Mouse (Mus musculus): ENCODE results near the gene Slc25a21. TPM values are rescaled to one million over a fixed set of nuclear protein-coding genes. Genes with fewer than 3 reads are reported as not detected.
A peak's percentile ranks its signal among the peaks of the same experiment; 100 is the strongest.

The Slc25a21 gene
- polyA plus RNA-seq, 1 experiment from 2014 or later: 0.27 TPM

DNA sequence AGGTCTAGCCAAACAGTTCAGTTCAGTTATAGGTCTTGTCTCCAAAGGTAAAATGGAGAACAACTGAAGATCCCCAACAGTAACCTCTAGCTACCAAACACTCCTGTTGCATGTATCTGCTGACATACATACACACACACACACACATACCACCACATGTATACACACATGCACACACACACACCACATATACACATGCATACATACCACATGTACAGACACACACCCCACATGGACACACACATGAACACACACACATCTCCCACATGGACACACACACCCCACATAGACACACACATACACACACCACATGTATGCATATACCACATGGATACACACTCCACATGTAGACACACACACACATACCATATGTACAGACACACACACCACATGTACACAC, 997 bp upstream of the Slc25a21 start:
- Histone ChIP-seq H3K27ac (replicated peaks in 1 of 2; ENCODE audit: control insufficient read depth in 1 of 2, insufficient read depth in 1 of 2, low read depth in 2 of 2, low read length in 2 of 2) (no peak overlapping the region), H3K4me3 (ENCODE audit: control insufficient read depth in 1 of 2, insufficient read depth in 1 of 2, low read depth in 1 of 2, low read length in 2 of 2) (no peak overlapping the region), H3K9me3 (ENCODE audit: control insufficient read depth, low read length) (no peaks in the 10 kb centered on the region), H3K36me3 (ENCODE audit: control insufficient read depth, insufficient read depth, low read length) (no peaks in the 10 kb centered on the region), H3K9ac (ENCODE audit: low read length) (no peak overlapping the region), H3K4me1 (ENCODE audit: control insufficient read depth in 2 of 2, insufficient read depth in 2 of 2, low read length in 2 of 2) (peaks cover 0 to 3% of the 10 kb centered on the region in 2 experiments; a peak in 1 of 4 replicates), H3K27me3 (ENCODE audit: control insufficient read depth, insufficient read depth, low read length) (peaks cover 7% of the 10 kb centered on the region; the same call in 1 of the 2 replicates), H3K4me2 (ENCODE audit: low read length) (no peak overlapping the region)
- ATAC-seq (ENCODE audit: insufficient number of reproducible peaks, insufficient read depth, low FRiP score, low read depth): peak; percentile 31; the same call in 1 of the 2 replicates

DNA sequence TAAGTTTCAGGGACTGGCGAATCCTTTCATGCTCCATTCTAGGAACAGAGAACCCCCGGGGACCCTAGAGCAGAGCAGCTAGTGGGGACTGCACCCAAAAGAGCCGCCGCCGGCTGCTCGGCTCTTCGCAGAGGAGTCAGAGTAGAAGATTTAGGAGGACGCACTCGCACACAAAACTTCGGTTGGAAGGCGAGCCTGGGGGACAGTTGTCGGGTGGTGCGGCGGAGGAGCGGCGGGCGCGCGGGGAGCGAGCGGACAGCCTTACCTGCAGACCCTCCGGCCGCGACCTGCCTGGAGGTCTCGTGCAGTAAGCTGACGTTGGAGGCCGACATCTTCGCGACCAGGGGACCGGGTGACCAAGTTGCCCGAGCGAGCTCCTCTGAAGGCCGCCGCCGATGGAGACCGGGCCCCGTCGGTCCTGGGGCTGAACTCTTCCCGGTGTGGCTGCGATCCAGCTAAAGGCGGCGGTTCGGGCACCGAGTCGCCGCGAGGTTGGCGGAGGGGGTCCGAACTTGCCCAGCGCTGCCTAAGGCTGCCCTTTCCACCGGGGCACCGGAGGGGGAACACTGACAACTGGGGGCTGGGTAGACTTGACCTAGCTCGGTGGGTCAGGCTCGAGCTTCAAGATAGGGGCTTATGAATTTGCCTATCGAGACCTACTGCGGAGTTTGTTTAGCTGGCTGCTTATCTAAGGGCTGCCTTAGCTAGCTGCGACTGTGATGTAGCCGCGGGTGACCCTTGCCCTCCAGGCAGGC, 487 bp downstream of the Slc25a21 start:
- Histone ChIP-seq H3K27me3 (ENCODE audit: control insufficient read depth, insufficient read depth, low read length) (peaks cover 7% of the 10 kb centered on the region; the same call in 1 of the 2 replicates), H3K4me3 (ENCODE audit: control insufficient read depth in 1 of 2, insufficient read depth in 1 of 2, low read depth in 1 of 2, low read length in 2 of 2) (peak overlapping the region; percentile 61 to 67), H3K9ac (ENCODE audit: low read length) (peak overlapping the region; percentile 68), H3K27ac (replicated peaks in 1 of 2; ENCODE audit: control insufficient read depth in 1 of 2, insufficient read depth in 1 of 2, low read depth in 2 of 2, low read length in 2 of 2) (no peak overlapping the region), H3K9me3 (ENCODE audit: control insufficient read depth, low read length) (no peaks in the 10 kb centered on the region), H3K4me2 (ENCODE audit: low read length) (peak overlapping the region; percentile 90), H3K36me3 (ENCODE audit: control insufficient read depth, insufficient read depth, low read length) (no peaks in the 10 kb centered on the region), H3K4me1 (ENCODE audit: control insufficient read depth in 2 of 2, insufficient read depth in 2 of 2, low read length in 2 of 2) (peaks cover 0 to 3% of the 10 kb centered on the region in 2 experiments; a peak in 1 of 4 replicates)
- ATAC-seq (ENCODE audit: insufficient number of reproducible peaks, insufficient read depth, low FRiP score, low read depth): no peak
- WGBS: 2% methylated on average over 59 of the region's 59 CpGs

DNA sequence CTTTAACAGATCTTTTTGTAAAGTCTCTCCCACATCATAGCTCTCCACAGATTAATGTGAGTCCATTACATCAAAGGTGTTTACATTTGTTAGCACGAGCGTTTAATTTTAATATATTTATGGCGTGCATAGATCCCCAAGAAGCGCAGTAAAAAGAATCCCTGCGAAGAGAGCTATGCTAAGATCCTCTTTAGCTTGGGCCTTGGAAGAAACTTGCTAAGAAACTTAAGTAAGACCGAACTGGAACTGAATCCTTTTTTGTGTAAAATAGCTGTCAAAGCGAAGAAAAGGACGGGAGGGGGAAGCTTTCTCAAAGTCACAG, 1.0 kb downstream of the Slc25a21 start:
- ATAC-seq (ENCODE audit: insufficient number of reproducible peaks, insufficient read depth, low FRiP score, low read depth): no peak
- H3K4me3 ChIP-seq (ENCODE audit: control insufficient read depth in 1 of 2, insufficient read depth in 1 of 2, low read depth in 1 of 2, low read length in 2 of 2): peak overlapping the region; percentile 61 to 67
- peaks cover 0 to 3% of the 10 kb centered on the region in 2 experiments; a peak in 1 of 4 replicates for H3K4me1 ChIP-seq (ENCODE audit: control insufficient read depth in 2 of 2, insufficient read depth in 2 of 2, low read length in 2 of 2)
- no peak overlapping the region for H3K27ac ChIP-seq (replicated peaks in 1 of 2; ENCODE audit: control insufficient read depth in 1 of 2, insufficient read depth in 1 of 2, low read depth in 2 of 2, low read length in 2 of 2)
- peak overlapping the region; percentile 68 for H3K9ac ChIP-seq (ENCODE audit: low read length)
- no peaks in the 10 kb centered on the region for H3K36me3 ChIP-seq (ENCODE audit: control insufficient read depth, insufficient read depth, low read length)
- H3K27me3 ChIP-seq (ENCODE audit: control insufficient read depth, insufficient read depth, low read length): peaks cover 7% of the 10 kb centered on the region; the same call in 1 of the 2 replicates
- peak overlapping the region; percentile 90 for H3K4me2 ChIP-seq (ENCODE audit: low read length)
- 23% methylated on average over 8 of the region's 8 CpGs for WGBS
- H3K9me3 ChIP-seq (ENCODE audit: control insufficient read depth, low read length): no peaks in the 10 kb centered on the region

DNA sequence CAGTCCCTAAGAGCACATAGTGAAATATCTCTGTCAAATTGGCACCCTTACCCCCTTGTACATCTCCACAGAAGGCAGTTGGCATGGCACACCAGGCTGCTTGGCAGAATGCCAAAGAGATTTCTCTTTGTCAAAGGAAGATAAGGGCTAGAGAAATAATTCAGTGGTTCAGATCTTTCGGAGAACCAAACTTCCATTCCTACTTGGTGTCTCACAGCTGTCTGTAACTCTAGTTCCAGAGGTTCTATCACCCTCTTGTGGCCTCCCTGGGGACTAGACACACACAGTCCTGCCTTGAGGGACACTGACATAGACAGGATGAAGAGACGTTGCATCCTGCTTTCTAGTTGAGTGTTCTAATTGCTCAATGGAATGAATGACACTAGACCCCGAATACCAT, 2.7 kb downstream of the Slc25a21 start:
- Histone ChIP-seq H3K36me3 (ENCODE audit: control insufficient read depth, insufficient read depth, low read length) (no peaks in the 10 kb centered on the region), H3K9ac (ENCODE audit: low read length) (no peak overlapping the region), H3K27ac (replicated peaks in 1 of 2; ENCODE audit: control insufficient read depth in 1 of 2, insufficient read depth in 1 of 2, low read depth in 2 of 2, low read length in 2 of 2) (no peak overlapping the region), H3K9me3 (ENCODE audit: control insufficient read depth, low read length) (no peaks in the 10 kb centered on the region), H3K4me3 (ENCODE audit: control insufficient read depth in 1 of 2, insufficient read depth in 1 of 2, low read depth in 1 of 2, low read length in 2 of 2) (no peak overlapping the region), H3K4me2 (ENCODE audit: low read length) (no peak overlapping the region), H3K27me3 (ENCODE audit: control insufficient read depth, insufficient read depth, low read length) (peaks cover 7% of the 10 kb centered on the region; the same call in 1 of the 2 replicates), H3K4me1 (ENCODE audit: control insufficient read depth in 2 of 2, insufficient read depth in 2 of 2, low read length in 2 of 2) (peaks cover 0 to 3% of the 10 kb centered on the region in 2 experiments; a peak in 1 of 4 replicates)
- ATAC-seq (ENCODE audit: insufficient number of reproducible peaks, insufficient read depth, low FRiP score, low read depth): no peak
- WGBS: 26% methylated on average over 3 of the region's 3 CpGs

DNA sequence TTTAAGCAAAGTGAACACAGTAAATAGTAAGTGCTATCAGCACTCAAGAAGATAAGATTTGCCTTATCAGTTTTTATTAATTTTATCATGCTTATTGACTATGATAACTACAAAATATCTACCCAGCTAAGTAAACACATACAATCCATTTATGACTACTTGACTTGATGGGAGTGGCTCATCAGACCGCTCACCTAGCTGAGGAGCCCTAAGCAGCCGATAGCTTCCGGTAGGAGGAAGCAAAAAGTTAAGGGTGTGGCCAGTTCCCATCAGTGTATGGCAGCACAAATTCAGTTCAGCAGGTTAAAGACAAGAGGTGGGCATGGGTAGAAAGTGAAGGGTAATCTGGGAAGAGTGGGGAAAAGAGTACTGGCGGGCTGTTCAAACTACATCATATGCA, 10.2 kb downstream of the Slc25a21 start:
- ATAC-seq (ENCODE audit: insufficient number of reproducible peaks, insufficient read depth, low FRiP score, low read depth): no peak
- Histone ChIP-seq H3K4me2 (ENCODE audit: low read length) (no peak overlapping the region), H3K27me3 (ENCODE audit: control insufficient read depth, insufficient read depth, low read length) (no peaks in the 10 kb centered on the region), H3K27ac (replicated peaks in 1 of 2; ENCODE audit: control insufficient read depth in 1 of 2, insufficient read depth in 1 of 2, low read depth in 2 of 2, low read length in 2 of 2) (no peak overlapping the region), H3K9me3 (ENCODE audit: control insufficient read depth, low read length) (no peaks in the 10 kb centered on the region), H3K36me3 (ENCODE audit: control insufficient read depth, insufficient read depth, low read length) (no peaks in the 10 kb centered on the region), H3K4me1 (ENCODE audit: control insufficient read depth in 2 of 2, insufficient read depth in 2 of 2, low read length in 2 of 2) (no peaks in the 10 kb centered on the region), H3K9ac (ENCODE audit: low read length) (no peak overlapping the region), H3K4me3 (ENCODE audit: control insufficient read depth in 1 of 2, insufficient read depth in 1 of 2, low read depth in 1 of 2, low read length in 2 of 2) (no peak overlapping the region)
- WGBS: 87% methylated on average over 4 of the region's 4 CpGs

DNA sequence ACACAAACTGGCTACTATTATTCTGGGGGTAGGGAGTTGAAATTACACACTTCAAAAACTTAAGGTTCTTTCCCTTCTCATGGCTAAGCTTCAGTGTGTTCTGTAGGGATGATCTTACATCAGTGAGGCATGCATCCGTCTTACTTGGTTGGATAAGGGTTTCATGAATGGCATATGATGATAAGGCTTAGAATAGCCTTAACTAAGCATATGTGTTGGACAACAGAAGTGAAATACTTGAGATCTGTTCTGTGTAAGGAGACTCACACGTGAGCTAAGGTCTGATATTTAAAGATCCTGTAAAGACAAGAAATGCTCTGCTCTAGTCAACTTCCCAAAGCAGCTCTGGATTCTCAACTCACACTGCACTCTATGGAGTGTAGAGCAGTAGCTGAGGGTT, 11.1 kb downstream of the Slc25a21 start:
- 50% methylated on average over 2 of the region's 2 CpGs for WGBS
- Histone ChIP-seq H3K4me2 (ENCODE audit: low read length) (no peak overlapping the region), H3K4me1 (ENCODE audit: control insufficient read depth in 2 of 2, insufficient read depth in 2 of 2, low read length in 2 of 2) (no peaks in the 10 kb centered on the region), H3K9me3 (ENCODE audit: control insufficient read depth, low read length) (no peaks in the 10 kb centered on the region), H3K27me3 (ENCODE audit: control insufficient read depth, insufficient read depth, low read length) (no peaks in the 10 kb centered on the region), H3K9ac (ENCODE audit: low read length) (no peak overlapping the region), H3K4me3 (ENCODE audit: control insufficient read depth in 1 of 2, insufficient read depth in 1 of 2, low read depth in 1 of 2, low read length in 2 of 2) (no peak overlapping the region), H3K36me3 (ENCODE audit: control insufficient read depth, insufficient read depth, low read length) (no peaks in the 10 kb centered on the region), H3K27ac (replicated peaks in 1 of 2; ENCODE audit: control insufficient read depth in 1 of 2, insufficient read depth in 1 of 2, low read depth in 2 of 2, low read length in 2 of 2) (no peak overlapping the region)
- no peak for ATAC-seq (ENCODE audit: insufficient number of reproducible peaks, insufficient read depth, low FRiP score, low read depth)

DNA sequence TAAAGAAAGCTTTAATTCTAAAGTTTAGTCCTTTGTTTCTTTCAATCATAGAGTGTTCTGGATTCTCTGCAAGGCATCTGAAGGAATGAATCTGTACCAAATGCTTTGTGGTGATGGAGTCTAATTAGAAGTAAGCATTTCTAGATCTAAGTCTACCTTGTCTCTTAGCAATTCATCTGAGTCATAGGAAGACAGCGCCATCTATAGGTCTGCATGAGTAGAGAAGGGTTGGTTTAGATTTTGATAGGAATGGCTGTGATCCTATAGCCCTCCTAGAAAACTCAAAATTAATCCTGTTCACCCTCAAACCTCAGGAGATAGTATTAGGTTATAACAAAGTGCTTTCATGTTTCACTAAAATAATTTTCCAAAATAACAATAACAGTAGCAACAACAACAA, 11.8 kb downstream of the Slc25a21 start:
- Histone ChIP-seq H3K27me3 (ENCODE audit: control insufficient read depth, insufficient read depth, low read length) (no peaks in the 10 kb centered on the region), H3K4me3 (ENCODE audit: control insufficient read depth in 1 of 2, insufficient read depth in 1 of 2, low read depth in 1 of 2, low read length in 2 of 2) (no peak overlapping the region), H3K4me1 (ENCODE audit: control insufficient read depth in 2 of 2, insufficient read depth in 2 of 2, low read length in 2 of 2) (no peaks in the 10 kb centered on the region), H3K36me3 (ENCODE audit: control insufficient read depth, insufficient read depth, low read length) (no peaks in the 10 kb centered on the region), H3K9me3 (ENCODE audit: control insufficient read depth, low read length) (no peaks in the 10 kb centered on the region), H3K27ac (replicated peaks in 1 of 2; ENCODE audit: control insufficient read depth in 1 of 2, insufficient read depth in 1 of 2, low read depth in 2 of 2, low read length in 2 of 2) (no peak overlapping the region), H3K9ac (ENCODE audit: low read length) (no peak overlapping the region), H3K4me2 (ENCODE audit: low read length) (no peak overlapping the region)
- ATAC-seq (ENCODE audit: insufficient number of reproducible peaks, insufficient read depth, low FRiP score, low read depth): no peak
- WGBS: 0% methylated on average over 1 of the region's 1 CpGs

All from heart, embryonic 14.5 days (tissue).